Mouse (Mus musculus) spleen, adult 12 weeks (tissue): ENCODE results near the gene Lonp2.

Experiments used
- DNase-seq: peaks from one replicate; pipeline ENCODE4 v3.0.0; 2022; ENCODE audit warnings: low spot score

Lonp2 gene

DNA sequence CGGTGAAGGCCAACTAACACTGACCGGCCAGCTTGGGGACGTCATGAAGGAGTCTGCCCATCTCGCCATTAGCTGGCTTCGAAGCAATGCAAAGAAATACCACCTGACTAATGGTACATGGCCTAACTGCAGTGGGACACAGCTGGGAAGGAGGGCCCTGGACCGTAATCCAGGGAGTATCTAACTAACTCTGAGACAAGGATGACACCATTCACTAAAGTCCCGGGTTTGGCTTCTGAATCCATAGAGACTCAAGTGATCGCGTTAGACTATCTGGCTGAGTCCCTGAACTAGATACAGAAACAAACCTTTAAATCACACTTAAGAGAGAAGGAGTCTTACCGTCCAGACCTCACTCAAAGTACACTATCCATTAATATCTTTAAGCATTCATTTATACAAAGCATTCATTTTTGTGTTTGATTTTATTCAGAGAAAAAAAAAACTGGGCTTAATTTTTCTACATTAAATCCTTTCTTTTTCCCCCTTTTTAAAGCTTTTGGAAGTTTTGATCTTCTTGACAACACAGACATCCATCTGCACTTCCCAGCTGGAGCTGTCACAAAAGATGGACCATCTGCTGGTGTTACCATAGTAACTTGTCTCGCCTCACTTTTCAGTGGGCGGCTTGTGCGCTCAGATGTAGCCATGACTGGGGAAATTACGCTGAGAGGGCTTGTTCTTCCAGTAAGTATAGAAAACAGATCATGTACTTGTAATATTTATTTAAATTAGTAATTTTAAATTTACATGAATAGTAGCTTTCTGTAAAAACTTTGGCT, 89.8 kb downstream of the Lonp2 start:
- DNase-seq, result no peak

DNA sequence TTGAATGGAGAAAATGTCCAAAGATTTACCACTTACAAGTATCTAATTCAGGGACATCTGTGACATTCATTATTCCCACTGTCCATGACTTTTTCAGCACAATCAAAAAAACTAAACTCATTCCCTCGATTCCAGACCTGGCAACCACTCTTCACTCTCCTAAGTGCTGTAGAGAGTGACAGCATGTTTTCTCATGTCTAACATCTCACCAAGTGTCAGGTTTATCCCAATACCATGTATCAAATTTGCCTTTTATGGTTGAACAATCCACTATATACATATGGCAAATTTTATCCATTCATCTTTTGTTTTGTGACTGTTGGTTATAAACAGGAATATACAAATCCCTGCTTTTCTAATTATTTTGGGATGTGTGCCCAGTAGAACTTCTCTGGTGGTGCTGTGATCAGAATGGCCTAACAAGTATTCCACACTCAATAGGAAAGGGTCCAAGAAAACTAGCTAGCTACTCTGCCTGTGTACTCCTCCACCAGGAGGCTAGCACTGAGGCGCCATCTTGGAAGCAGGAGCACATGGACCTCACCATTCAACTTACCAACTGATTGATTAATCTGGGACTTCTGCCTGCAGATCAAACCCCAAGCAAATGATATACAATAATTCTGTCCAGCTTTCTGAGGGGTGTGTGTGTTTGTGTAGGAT, 94.6 kb downstream of the Lonp2 start:
- DNase-seq, result no peak

DNA sequence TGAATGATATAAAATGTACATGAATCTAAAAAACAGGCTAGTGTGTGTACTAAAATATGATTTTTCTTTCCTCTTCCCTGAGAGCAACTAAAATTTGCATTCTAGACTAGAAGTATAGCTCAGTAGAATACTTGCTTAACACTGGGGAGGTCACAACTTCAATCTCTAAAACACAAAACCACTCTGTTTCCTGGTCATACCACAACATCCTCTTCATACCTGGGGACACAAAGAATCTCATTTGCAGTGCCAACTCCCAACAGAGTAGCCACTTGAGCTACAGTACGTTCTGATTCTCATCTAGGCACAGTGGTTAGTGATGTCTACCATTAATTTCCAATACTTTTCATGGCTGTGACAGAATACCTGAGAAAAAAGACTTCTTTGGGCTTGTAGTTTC, 95.5 kb downstream of the Lonp2 start:
- no peak for DNase-seq

DNA sequence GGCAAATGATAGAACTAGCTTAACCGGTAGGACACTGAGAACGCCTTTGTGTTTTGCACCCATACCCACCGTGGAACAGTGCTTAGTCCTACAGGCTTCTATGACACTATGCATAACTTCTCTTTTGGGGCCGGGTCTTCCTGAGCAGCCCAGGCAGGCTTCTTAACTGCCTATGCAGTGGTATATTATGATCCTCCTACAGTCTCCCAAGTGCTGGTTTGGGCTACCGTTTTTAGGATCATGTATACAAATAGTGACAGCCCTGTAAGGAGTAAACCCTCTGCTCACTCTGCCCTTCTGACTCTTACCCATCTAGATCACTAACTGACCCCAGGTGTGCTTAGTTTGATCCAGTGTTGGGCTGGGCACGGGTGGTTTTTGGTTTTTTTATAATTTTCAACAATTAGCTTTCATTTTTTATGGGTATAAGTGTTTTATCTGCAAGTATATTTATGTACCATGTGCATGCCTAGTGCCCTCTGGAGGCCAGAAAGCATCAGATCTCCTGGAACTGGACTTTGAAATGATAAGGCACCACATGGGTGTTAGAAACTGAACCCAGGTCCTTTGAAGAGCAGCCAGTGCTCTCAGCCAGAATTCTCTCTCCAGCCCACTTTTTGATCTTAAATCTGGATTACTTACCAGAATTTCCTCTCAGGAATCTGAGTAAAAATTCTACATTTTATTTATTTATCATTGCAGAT, 97.1 kb downstream of the Lonp2 start:
- DNase-seq, result no peak

DNA sequence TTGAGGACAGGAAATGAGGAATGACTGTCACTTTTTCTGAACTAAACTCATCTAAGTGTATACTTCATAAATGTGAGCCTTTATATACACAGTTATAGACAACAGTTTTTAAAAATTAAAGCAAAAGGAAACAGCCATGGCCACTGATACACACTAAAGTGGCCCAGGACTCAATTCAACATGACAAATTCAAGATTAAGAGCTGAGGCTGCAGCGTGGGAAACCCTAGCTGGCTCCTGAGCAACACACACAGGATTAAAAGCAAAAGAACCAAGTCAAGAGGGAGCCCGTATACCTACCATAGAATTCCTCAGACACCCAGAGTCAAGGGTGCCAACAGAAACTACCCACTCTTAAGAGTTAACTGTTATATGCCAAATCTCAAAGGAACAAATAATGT, 97.6 kb downstream of the Lonp2 start:
- DNase-seq, result no peak

DNA sequence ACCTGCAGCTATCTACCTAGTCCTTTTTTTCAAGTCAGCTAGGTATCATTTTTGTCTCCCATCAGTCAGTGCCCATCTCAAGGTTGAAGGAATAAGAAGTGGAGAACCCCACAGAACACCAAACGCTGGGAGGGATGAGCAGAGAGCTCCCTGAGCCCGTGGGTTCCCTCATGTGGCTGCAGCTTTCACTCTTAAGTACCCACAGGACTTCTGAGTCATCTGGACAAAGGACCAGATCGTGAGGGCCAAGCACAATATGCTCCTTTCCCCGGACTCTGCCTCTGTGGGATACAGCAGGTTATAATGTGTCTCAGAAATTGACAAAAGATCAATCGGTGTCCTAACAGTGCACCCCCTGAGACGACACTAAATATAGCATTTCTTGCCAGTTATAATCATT, 103.1 kb downstream of the Lonp2 start:
- DNase-seq, result no peak

DNA sequence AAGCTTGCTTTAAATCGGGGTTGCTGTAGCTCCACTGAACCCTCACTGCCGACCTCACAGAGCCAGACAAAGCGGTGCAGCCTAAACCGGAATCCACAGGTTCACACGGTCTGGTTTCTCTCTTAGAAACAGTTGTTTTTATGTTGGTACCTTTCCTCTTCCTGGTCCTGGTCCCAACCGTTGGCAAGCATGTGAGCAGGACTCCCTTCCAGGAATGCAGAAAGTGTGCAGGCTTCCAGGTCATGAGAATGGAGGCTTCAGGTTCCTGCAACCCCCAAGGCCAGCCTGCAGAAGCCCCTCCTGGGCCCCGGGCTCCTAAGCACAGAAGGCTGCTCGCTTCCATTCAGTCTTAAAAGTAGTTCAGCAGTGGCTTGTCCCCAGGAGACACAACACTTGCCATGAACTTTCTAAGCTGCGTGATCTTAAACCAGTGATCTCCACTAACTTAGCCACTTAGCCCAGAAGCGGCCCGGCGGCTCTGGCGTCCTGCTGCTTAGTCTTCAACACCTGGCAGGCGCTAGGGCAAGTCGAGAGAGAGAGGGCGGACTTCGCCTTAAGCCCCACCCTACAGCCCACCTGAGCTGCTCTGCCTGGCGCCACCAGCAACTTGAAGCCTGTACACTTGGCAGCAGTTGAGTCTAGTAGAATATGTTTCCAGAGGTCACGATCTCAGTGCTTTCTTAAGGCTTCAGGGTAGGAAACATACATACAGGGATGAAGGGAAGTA, 104.5 kb downstream of the Lonp2 start:
- no peak for DNase-seq

DNA sequence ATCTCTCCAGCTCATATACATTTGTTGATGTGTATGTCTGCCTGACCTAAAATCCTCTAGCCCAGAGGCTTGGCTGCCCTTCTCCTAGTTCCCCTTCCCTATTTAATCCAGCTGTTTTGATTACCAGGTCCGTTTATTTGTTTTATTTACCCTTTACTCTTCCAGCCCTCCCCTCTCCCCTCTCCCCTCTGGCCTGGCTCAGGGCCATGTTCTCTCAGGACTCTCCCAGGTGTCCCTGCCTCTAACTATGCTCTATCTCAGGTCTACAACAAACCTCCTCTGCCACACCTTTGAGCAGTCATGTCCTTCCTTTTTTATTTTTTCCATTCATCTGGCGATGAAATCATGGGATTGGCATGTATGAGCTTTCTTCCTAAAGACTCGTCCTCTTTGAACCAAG, 106.5 kb downstream of the Lonp2 start:
- DNase-seq, result no peak

DNA sequence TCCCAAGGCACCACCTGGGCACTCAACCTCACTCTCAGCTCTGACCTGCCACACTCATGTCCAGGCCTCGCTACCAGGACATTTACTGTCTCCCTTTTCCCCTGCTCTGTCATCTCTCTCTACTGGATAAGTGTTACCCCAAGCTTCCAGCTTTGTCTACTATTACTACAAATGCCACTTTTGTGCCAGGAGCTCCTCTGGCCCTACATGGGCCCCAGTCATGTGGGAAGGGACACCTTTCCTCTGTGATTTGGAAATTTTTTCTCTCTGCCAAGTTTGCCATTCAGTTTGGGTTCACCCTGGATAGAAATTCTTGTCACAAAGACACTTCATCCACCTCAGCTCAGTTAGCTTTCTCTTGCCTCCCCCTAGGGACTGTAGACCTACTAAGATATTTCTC, 107.0 kb downstream of the Lonp2 start:
- no peak for DNase-seq

DNA sequence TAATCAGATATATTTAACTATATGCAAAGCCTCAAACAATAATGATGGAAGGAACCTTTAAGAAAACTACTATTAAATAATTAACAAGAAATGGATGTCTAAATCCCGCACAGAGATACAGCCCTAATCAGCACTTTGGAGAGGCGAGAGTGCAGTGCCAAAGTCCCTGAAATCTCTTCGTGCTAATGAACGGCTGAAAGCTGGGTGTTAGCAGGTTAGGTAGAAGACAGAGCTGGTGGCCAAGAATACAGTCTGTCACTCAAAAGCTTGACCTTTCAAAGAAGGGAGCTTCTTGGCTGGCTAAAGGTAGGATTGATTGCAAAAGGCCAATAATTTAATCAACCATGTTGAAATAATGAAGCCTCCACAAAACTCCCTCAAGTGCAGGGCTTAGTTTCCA, 110.3 kb downstream of the Lonp2 start:
- DNase-seq, result no peak

DNA sequence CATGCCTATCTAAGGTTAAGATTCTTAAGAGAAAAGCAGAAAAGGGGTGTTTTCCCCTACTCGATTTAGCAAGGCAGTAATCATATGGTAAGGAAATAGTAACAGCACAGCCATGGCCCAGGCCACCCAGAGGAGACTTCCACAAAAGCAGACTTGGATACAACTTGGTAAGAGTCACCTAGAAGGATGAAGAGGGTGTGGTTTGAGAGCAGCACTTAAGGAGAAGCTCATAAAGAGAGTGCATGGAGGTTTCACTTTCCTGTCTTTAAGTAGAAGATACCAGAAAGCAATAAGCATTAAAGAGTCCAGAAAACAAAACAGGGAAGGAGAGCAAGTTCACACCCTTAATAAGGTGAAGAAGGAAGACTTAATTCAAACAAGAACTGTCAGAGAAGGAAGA, 111.1 kb downstream of the Lonp2 start:
- no peak for DNase-seq

DNA sequence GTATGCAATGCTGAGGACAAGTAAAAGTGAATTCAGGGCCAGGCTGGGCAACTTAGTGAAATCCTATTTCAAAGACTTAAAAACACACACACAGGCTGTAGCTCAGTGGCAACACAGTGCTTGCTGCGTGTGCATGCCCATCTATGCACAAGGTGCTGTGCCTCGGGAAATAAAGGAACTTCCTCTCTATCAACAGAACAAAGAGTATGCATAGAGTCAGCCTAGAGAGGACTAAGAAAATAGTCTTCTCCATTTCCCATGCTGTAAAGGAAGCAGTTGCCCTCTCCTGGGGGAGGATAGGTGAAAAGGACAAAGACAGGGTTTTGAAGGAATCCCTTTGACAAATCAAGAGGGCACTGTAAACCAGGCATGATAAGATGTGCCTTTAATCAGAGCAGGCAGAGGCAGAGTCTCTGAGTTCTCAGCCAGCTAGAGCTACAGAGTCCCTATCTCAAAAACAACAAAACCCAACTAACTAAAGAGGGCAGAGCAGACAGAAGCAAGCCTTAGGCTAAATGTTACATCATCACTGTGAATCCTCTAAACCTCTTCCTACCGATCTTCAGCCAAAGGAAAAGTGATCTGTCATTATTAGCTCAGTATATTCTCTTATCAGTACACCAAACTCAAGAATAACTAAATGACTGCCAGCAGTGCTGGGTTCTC, 111.7 kb downstream of the Lonp2 start:
- DNase-seq, result no peak

DNA sequence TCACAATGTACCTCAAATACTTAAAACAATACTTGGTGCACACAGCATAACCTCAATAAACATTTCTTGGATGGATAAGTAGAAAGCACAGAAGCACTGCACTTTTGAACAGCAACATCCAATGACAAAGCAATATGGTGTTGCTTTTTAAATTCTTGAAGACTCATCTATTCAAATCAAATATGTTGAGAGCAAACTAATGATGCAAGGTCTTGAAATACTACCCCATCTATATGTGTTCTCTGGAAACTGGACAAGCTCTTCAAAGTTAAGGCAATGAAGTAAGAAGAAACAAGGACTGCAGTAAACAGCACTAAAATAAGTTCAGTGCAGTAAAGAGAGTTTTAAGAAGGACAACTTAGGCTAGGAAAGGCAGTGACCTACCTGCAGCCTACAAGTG, 117.1 kb downstream of the Lonp2 start:
- DNase-seq, result no peak

DNA sequence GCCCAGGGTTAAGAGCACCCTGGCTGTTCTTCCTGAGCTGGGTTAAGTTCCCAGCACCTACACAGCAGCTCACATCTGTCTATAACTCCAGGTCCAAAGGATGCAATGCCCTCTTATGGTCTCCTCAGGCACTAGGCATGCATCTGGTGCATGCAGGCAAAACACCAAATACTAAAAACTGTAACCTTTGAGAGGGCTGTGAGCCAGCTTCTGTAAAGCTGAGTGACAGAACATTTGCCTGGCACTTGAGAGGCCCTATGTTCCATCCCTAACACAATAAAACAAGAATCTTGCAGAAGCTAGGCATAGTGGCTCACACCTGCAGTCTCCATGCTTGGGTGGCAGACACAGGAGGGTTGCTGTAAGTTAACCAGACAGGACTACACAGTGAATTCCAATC, 117.8 kb downstream of the Lonp2 start:
- no peak for DNase-seq

DNA sequence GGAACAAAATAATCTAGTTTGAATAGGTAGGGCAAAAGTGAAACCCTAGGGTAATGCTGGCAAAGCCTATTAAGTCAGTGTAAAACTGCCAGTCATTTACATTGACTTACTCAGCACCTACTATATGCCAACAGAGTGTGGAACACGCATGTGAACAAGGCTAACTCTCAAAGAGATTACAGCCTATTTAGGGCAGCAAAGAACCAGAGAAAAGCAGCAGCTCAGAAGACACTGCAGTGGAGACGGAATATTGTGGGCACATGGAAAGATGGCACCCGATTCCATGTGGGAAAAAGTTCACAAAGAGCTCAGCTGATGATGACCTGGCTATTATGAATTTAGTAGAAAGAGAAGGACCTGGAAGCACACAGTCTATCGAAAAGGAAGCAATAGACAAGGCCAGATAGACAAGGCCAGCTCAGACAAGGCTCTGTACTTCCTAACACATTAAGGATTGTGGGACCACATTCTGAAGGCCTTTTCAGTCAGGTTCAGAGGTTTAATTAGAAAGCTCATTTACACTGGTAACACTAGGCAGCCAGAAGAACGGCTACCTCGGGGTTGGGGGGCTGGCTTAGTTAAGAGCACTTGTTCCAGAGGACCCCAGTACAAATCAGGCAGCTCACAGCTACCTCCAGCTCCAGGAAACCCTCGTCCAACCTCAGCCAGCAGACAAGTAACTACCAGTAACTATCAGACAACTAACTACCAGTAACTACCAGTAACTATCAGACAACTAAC, 118.9 kb downstream of the Lonp2 start:
- DNase-seq, result no peak

DNA sequence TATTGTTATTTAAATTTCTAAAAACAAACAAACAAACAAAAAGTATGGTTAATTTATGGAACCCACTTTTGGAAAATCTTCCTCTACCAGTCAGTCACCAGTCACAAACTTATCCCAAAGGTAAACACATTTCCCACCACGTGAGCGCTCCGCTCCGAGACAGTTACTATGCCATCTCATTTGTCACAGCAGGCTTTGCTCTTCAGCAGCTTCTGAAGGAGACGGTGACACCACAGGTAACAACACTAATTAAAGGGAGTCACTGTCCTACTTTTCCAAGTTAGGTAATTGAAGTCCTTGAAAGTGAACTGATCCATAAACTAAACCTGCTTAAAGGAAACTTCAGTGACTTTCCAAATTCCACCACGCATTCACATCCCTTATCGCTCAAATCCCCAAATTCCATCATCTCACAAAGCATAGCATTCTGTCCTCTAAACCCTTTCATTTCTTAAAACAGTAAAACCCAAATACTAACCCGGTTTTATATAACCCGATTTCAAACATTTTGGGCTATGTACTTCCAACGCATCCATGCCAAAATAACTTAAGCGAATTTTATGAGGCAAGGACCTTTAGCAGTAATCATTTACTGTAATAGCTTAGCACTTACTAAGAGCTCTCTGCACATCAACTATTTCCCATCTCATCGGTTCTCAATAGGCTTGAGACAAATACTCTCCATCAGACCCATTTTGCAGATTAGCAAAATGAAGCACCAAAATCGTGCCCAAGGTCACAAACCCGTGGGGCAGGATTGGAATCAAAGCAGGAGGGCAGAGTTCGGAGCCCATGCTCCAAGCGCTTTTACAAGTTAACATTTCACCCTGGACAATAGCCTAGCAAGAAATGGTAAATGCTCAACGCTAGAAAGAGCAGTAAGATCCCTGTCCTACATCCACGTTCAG, 120.7 kb downstream of the Lonp2 start:
- DNase-seq, result no peak

DNA sequence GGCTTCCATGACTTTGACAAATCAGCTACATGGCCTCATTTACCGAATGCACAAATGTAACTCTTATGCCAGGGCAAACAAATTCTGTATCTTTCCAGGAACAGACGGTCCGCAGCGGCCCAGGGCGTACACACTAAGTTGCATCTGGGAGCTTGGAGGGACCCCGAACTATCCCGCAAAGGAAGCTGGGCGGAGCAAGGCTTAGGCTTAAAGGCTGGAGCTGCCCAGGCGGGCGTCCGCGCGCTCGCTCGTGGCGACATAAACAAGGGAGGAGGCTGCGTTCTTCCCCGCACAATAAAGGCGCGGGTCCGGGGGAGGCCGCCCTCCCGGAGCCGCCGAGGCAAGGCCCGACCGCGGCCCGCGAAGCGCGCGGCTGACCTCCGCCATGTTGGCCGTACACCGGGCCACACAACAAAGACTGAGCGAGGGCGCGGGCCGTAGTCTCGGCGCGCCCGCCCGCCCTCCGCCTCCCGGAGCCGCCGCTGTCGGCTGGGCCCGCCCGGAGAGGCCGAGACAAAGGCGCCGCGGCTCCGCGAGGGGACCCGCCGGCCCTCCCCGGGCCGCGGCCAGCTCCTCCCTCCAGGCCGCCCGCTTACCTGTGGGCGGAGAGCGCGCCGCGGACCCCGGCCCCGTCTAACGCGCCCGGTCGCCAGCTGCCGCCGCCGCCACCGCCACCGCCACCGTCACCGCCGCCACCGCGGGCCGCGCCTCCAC, 121.5 kb downstream of the Lonp2 start, which contains the start of the genes Gm10638 and Siah1a:
TSS of gene Gm10638 (plus strand) at position 479 of the 714 bp plus-strand sequence.
TSS of gene Siah1a (minus strand) at position 714 of the 714 bp plus-strand sequence.
- peak; percentile 63 for DNase-seq

DNA sequence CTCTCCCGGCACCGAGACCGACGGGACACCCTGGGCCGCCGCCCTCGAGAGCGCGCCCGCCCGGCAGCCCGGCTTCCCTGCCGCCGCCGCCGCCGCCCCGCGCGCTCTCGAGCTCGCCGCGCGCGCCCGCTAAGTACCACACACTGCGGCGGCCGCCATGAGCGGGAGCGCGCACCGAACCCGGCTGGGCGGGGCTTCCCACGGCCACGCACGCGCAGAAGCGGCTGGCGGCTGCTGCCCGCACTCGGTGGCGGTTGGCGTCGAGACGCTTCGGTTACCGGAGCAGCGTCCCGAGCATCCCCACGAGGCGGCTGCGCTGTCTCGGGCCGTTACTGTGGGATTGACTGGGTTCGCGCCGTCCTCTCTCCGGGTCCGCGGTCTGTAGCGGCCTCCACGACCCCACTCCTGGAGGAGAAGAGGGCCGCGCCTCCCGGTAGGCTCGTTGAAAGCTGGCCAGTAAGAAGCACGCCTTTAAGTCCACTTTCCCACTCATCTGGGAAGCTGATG, 122.1 kb downstream of the Lonp2 start:
- DNase-seq, result peak; percentile 97

DNA sequence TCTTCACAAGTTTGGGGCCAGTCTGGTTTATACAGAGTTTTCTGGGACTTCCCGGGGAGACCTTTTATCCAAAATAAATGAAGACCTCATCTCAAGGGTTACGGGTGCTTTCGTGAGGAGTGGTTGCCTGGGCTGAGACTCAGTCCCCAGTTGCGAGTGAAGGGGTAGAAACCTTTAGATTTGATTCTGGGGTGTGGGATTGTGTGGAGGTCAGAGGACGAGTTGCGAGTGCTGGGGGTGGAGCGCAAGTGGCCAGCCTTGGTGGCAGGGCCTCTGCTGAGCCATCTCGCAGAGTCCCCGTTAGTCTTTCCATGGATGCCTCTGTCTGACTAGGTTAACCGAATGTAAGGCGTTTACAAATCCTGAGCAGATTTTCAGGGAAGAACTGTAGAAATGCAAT, 122.7 kb downstream of the Lonp2 start:
- peak; percentile 18 for DNase-seq
